Mouse (Mus musculus) forebrain, embryonic 15.5 days (tissue): ENCODE data around the gene Lhx2. TPM values are rescaled to one million over a fixed set of nuclear protein-coding genes. Genes with fewer than 3 reads are reported as not detected.

Experiments used
- ATAC-seq: fragments of 200-750 bp; cut with Nextera tagmentation; replicated peaks from 2 replicates; pipeline ENCODE4 v1.8.0; 2017; ENCODE audit warnings: mild to moderate bottlenecking, moderate TSS enrichment, moderate library complexity
- H3K27ac ChIP-seq: fragments of 300-500 bp; sonication (generic); replicated peaks from 2 replicates; pipeline ENCODE4 v1.5.1; 2015; ENCODE audit warnings: mild to moderate bottlenecking, inconsistent platforms
- H3K27me3 ChIP-seq: fragments of 300-500 bp; sonication (generic); 2 replicates; pipeline ENCODE4 v1.6.1; 2015; ENCODE audit warnings: inconsistent platforms
- H3K36me3 ChIP-seq: fragments of 300-500 bp; sonication (generic); 2 replicates; pipeline ENCODE4 v1.6.1; 2015; ENCODE audit warnings: mild to moderate bottlenecking, inconsistent platforms
- H3K4me1 ChIP-seq: fragments of 300-500 bp; sonication (generic); 2 replicates; pipeline ENCODE4 v1.6.1; 2015; ENCODE audit warnings: inconsistent platforms
- H3K4me2 ChIP-seq: fragments of 300-500 bp; sonication (generic); replicated peaks from 2 replicates; pipeline ENCODE4 v1.6.1; 2015; ENCODE audit warnings: mild to moderate bottlenecking, inconsistent platforms
- H3K4me3 ChIP-seq: fragments of 300-500 bp; sonication (generic); 2 replicates; pipeline ENCODE4 v1.5.1; 2015; ENCODE audit warnings: mild to moderate bottlenecking, inconsistent platforms
- H3K9ac ChIP-seq: fragments of 300-500 bp; sonication (generic); replicated peaks from 2 replicates; pipeline ENCODE4 v1.6.1; 2015; ENCODE audit warnings: mild to moderate bottlenecking, inconsistent platforms
- H3K9me3 ChIP-seq: fragments of 300-500 bp; sonication (generic); 2 replicates; pipeline ENCODE4 v1.6.1; 2016; ENCODE audit warnings: inconsistent platforms
- WGBS: fragments of 180-500 bp; shearing (Covaris S2); methylation state at CpG from one replicate; pipeline ENCODE4 v1.1.7; 2015; ENCODE audit warnings: mixed read lengths; 5-methylcytosine and 5-hydroxymethylcytosine counted together
- polyA plus RNA-seq: library from polyadenylated mRNA; unstranded; fragments of >200 nt; fragmentation: Nextera tagmentation; extraction: Ambion mirVana; gene quantifications from 2 replicates; pipeline ENCODE4 v1.2.1, GENCODE M21; 2015

The Lhx2 gene
- polyA plus RNA-seq, 1 experiment from 2014 or later, result 91.0 TPM

- WGBS, result 3% methylated on average over 20 of the region's 20 CpGs
- peak; percentile 53; the same call in 1 of the 2 replicates for ATAC-seq
Observed at GRCm38 (mm10) chr2:38375606-38376304, 36.7 kb downstream of the Lhx2 start.

GRCm38 (mm10) chr2:38377254-38377653, 38.2 kb downstream of the Lhx2 start:
- Histone ChIP-seq H3K9me3 (no peaks in the 10 kb centered on the region), H3K27ac (no peak overlapping the region), H3K4me3 (no peak overlapping the region), H3K4me2 (no peak overlapping the region), H3K36me3 (no peaks in the 10 kb centered on the region), H3K27me3 (0 out of 2 replicates have a peak, but pooled peaks cover 3% of the 10 kb centered on the region), H3K4me1 (peaks cover 16% of the 10 kb centered on the region), H3K9ac (no peak overlapping the region)
- ATAC-seq, result no peak
- 90% methylated on average over 7 of the region's 7 CpGs for WGBS

More at GRCm38 (mm10) chr2:38375606-38376304, 36.7 kb downstream of the Lhx2 start:
- H3K27me3 ChIP-seq, result 0 out of 2 replicates have a peak, but pooled peaks cover 3% of the 10 kb centered on the region
- H3K36me3 ChIP-seq, result no peaks in the 10 kb centered on the region; the same call in 1 of the 2 replicates
- 0 out of 2 replicates have a peak overlapping the region, but pooled peaks have one; percentile 11 for H3K4me3 ChIP-seq
- H3K27ac ChIP-seq, result no peak overlapping the region
- H3K4me2 ChIP-seq, result peak overlapping the region; percentile 42
- no peak overlapping the region for H3K9ac ChIP-seq
- H3K9me3 ChIP-seq, result no peaks in the 10 kb centered on the region
- H3K4me1 ChIP-seq, result peaks cover 16% of the 10 kb centered on the region

DNA sequence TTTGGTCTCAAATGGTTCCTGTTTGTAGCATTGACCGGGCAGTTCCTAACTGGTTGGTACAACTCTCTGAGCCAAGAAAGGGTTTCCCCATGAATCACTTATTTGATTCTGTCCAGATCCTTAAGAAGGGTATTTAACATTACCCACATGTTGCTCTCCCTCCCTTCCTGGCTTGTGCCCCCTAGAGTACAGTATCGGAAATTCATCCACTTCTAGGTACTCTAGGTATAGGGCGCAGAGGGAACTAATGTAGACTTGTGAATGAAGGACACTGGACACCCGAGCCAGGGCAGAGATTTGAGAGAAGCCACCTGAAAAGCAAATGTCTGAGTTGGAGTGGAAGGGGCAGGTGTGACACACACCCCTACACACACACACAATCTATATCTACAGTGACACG, 39.3 kb downstream of the Lhx2 start:
- Histone ChIP-seq H3K9ac (no peak overlapping the region), H3K36me3 (no peaks in the 10 kb centered on the region), H3K27me3 (0 out of 2 replicates have a peak, but pooled peaks cover 3% of the 10 kb centered on the region), H3K4me1 (peaks cover 16% of the 10 kb centered on the region), H3K27ac (no peak overlapping the region), H3K4me3 (no peak overlapping the region), H3K4me2 (no peak overlapping the region), H3K9me3 (no peaks in the 10 kb centered on the region)
- ATAC-seq, result no peak
- WGBS, result 43% methylated on average over 5 of the region's 5 CpGs

GRCm38 (mm10) chr2:38378849-38379545, 39.9 kb downstream of the Lhx2 start:
- Histone ChIP-seq H3K9me3 (no peaks in the 10 kb centered on the region), H3K4me3 (peak overlapping the region; percentile 17), H3K36me3 (no peaks in the 10 kb centered on the region), H3K4me2 (peak overlapping the region; percentile 29), H3K9ac (0 out of 2 replicates have a peak overlapping the region, but pooled peaks have one; percentile 24), H3K27ac (no peak overlapping the region), H3K27me3 (0 out of 2 replicates have a peak, but pooled peaks cover 3% of the 10 kb centered on the region), H3K4me1 (peaks cover 16% of the 10 kb centered on the region)
- 11% methylated on average over 29 of the region's 29 CpGs for WGBS
- no peak for ATAC-seq

DNA sequence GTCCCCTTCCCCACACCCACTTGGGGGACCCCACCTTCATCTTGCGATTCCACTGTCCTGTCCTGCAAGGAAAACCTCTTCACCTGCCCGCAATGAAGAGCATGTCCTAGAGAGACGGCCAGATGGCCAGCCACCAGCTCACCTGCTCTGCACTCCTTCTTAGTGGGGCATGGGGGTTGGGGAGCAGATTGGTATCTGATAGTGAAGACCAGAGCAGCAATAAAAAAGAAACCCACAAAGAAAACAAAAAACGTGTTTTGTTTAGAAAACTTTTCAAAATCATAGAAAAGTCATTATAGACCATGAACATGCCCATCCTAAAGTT, 40.4 kb downstream of the Lhx2 start:
- ATAC-seq, result no peak
- Histone ChIP-seq H3K36me3 (no peaks in the 10 kb centered on the region), H3K27me3 (0 out of 2 replicates have a peak, but pooled peaks cover 3% of the 10 kb centered on the region), H3K4me1 (peaks cover 16% of the 10 kb centered on the region), H3K9me3 (no peaks in the 10 kb centered on the region), H3K9ac (0 out of 2 replicates have a peak overlapping the region, but pooled peaks have one; percentile 24), H3K27ac (no peak overlapping the region), H3K4me3 (peak overlapping the region; percentile 17; the same call in 1 of the 2 replicates), H3K4me2 (peak overlapping the region; percentile 29)
- 26% methylated on average over 4 of the region's 4 CpGs for WGBS

GRCm38 (mm10) chr2:38380136-38381083, 41.3 kb downstream of the Lhx2 start:
- H3K27ac ChIP-seq, result no peak overlapping the region
- peaks cover 16% of the 10 kb centered on the region for H3K4me1 ChIP-seq
- H3K27me3 ChIP-seq, result 0 out of 2 replicates have a peak, but pooled peaks cover 3% of the 10 kb centered on the region
- WGBS, result 56% methylated on average over 10 of the region's 10 CpGs
- no peaks in the 10 kb centered on the region for H3K36me3 ChIP-seq
- H3K4me3 ChIP-seq, result no peak overlapping the region
- H3K9me3 ChIP-seq, result no peaks in the 10 kb centered on the region
- no peak for ATAC-seq
- no peak overlapping the region for H3K9ac ChIP-seq
- H3K4me2 ChIP-seq, result no peak overlapping the region

- Histone ChIP-seq H3K9me3 (no peaks in the 10 kb centered on the region), H3K36me3 (no peaks in the 10 kb centered on the region), H3K4me3 (no peak overlapping the region), H3K27ac (no peak overlapping the region), H3K4me1 (no peaks in the 10 kb centered on the region), H3K27me3 (no peaks in the 10 kb centered on the region), H3K4me2 (no peak overlapping the region), H3K9ac (no peak overlapping the region)
- no peak for ATAC-seq
- 75% methylated on average over 10 of the region's 10 CpGs for WGBS
Observed at GRCm38 (mm10) chr2:38387568-38388262, 48.6 kb downstream of the Lhx2 start.

DNA sequence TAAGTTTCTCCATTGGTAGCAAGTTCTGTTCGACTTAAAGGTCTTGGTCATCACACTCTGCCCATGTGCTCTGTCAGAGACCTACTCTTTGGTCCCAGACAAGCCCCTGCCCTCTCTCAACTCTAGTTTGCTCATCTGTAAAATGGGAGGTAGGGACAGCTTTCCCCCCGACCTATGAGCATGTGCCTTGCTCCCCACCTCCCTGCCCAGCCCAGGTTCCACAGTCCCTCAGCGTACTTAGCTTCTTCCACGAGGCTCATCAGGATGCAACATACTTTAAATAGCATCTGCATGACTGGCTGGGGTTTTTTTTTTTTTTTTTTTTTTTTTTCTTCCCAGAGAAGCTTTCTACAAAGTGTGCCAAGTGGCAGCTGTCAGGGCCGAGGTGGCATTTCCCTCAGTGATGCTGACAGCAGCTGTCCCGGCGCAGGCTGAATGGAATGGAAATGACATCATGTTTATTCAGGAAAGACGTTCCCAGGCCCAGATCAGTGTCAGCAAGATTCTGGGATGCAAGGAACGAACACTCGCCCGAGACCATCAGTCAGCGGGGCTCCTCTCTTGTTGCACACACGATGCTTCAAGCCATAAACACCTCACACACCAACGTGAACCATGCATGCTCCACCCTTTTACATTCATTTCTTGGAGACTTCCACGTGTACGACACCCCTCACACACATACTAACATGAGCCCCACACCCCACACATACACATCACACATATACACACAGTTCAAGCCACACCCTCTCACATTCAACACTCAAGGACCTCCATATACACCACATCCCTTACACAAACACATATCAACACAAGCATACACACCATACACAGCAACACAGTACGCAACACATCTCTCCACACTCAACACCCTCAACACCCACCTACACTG, 56.1 kb downstream of the Lhx2 start:
- Histone ChIP-seq H3K9me3 (no peaks in the 10 kb centered on the region), H3K27ac (peak overlapping the region; percentile 46)
- 39% methylated on average over 17 of the region's 17 CpGs for WGBS

DNA sequence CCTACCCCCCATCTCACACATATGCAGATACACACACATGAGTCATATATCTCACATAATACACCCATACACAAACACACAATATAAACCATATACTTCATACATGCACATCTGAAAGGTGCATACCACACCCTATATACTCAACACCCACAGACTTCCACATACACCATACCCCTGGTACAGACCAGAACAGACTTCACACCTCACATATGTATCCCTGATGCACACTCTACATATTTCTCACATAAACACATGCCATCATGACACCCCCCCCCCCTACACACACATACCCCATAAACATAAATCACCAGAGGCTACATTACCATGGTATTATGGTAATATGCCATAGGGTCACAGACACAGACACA, 56.8 kb downstream of the Lhx2 start:
- Histone ChIP-seq H3K36me3 (no peaks in the 10 kb centered on the region), H3K9me3 (no peaks in the 10 kb centered on the region), H3K4me3 (no peak overlapping the region), H3K27me3 (no peaks in the 10 kb centered on the region), H3K27ac (no peak overlapping the region), H3K4me1 (peaks cover 12% of the 10 kb centered on the region), H3K4me2 (no peak overlapping the region), H3K9ac (no peak overlapping the region)
- peak; percentile 57 for ATAC-seq

More for the DNA sequence above, 56.1 kb downstream of the Lhx2 start:
- H3K27me3 ChIP-seq, result no peaks in the 10 kb centered on the region
- no peak overlapping the region for H3K9ac ChIP-seq
- H3K4me2 ChIP-seq, result no peak overlapping the region
- peak; percentile 87 for ATAC-seq
- H3K4me3 ChIP-seq, result no peak overlapping the region
- no peaks in the 10 kb centered on the region for H3K36me3 ChIP-seq
- peaks cover 12% of the 10 kb centered on the region for H3K4me1 ChIP-seq

- peaks cover 12% of the 10 kb centered on the region for H3K4me1 ChIP-seq
- H3K27me3 ChIP-seq, result no peaks in the 10 kb centered on the region
- H3K9me3 ChIP-seq, result no peaks in the 10 kb centered on the region
- no peak overlapping the region for H3K4me2 ChIP-seq
- ATAC-seq, result no peak
- WGBS, result 81% methylated on average over 7 of the region's 7 CpGs
- no peak overlapping the region for H3K27ac ChIP-seq
- H3K9ac ChIP-seq, result no peak overlapping the region
- no peak overlapping the region for H3K4me3 ChIP-seq
- H3K36me3 ChIP-seq, result no peaks in the 10 kb centered on the region
Observed at GRCm38 (mm10) chr2:38397306-38397705, 58.2 kb downstream of the Lhx2 start.
